Mouse (Mus musculus) limb, embryonic 14.5 days (tissue): ENCODE results near the gene Hoxd9. TPM values are rescaled to one million over a fixed set of nuclear protein-coding genes. Genes with fewer than 3 reads are reported as not detected.
A peak's percentile ranks its signal among the peaks of the same experiment; 100 is the strongest.

Experiments
- ATAC-seq: fragments of 200-750 bp; cut with Nextera tagmentation; 2 replicates; pipeline ENCODE4 v1.8.0; 2017; ENCODE audit warnings: low read depth, moderate number of reproducible peaks, moderate TSS enrichment; ENCODE audit not compliant: low FRiP score
- DNase-seq: peaks from one replicate; pipeline ENCODE4 v3.0.0-alpha.2; 2015; ENCODE audit warnings: low spot score
- H3K27ac ChIP-seq: fragments of 300-500 bp; sonication (generic); replicated peaks from 2 replicates; pipeline ENCODE4 v1.5.1; 2014; ENCODE audit warnings: low read depth, mild to moderate bottlenecking, low read length, moderate library complexity, mixed read lengths
- H3K27me3 ChIP-seq: fragments of 300-500 bp; sonication (generic); 2 replicates; pipeline ENCODE4 v1.6.1; 2014; ENCODE audit warnings: low read length, mixed read lengths; ENCODE audit not compliant: control insufficient read depth, insufficient read depth
- H3K36me3 ChIP-seq: fragments of 300-500 bp; sonication (generic); 2 replicates; pipeline ENCODE4 v1.6.1; 2014; ENCODE audit warnings: mild to moderate bottlenecking, low read length, moderate library complexity, mixed read lengths; ENCODE audit not compliant: control insufficient read depth, insufficient read depth
- H3K4me1 ChIP-seq: fragments of 300-500 bp; sonication (generic); 2 replicates; pipeline ENCODE4 v1.6.1; 2014; ENCODE audit warnings: antibody characterized with exemption, low read length, mixed read lengths; ENCODE audit not compliant: control insufficient read depth, insufficient read depth
- H3K4me2 ChIP-seq: fragments of 300-500 bp; sonication (generic); replicated peaks from 2 replicates; pipeline ENCODE4 v1.6.1; 2014; ENCODE audit warnings: low read depth, mild to moderate bottlenecking, low read length, moderate library complexity; ENCODE audit not compliant: severe bottlenecking
- H3K4me3 ChIP-seq: fragments of 300-500 bp; sonication (generic); replicated peaks from 2 replicates; pipeline ENCODE4 v1.5.1; 2014; ENCODE audit warnings: low read length
- H3K9ac ChIP-seq: fragments of 300-500 bp; sonication (generic); 2 replicates; pipeline ENCODE4 v1.6.1; 2014; ENCODE audit warnings: mild to moderate bottlenecking, low read depth, low read length, moderate library complexity; ENCODE audit not compliant: severe bottlenecking
- H3K9me3 ChIP-seq: fragments of 300-500 bp; sonication (generic); 2 replicates; pipeline ENCODE4 v1.6.1; 2016; ENCODE audit warnings: low read length; ENCODE audit not compliant: control insufficient read depth
- POLR2A ChIP-seq: fragments of 200-500 bp; IDR thresholded peaks from 2 replicates; pipeline ENCODE4 v1.8.0; 2012; ENCODE audit warnings: inconsistent platforms, mild to moderate bottlenecking, moderate library complexity, borderline replicate concordance; ENCODE audit not compliant: insufficient read depth, insufficient read length; ENCODE audit errors: extremely low read depth
- WGBS: fragments of 180-500 bp; shearing (Covaris S2); extraction: QIAGEN DNeasy Blood & Tissue Kit; methylation state at CpG from one replicate; pipeline ENCODE4 v1.1.7; 2014; 5-methylcytosine and 5-hydroxymethylcytosine counted together
- polyA plus RNA-seq, 2 experiments: library from polyadenylated mRNA; depleted of rRNA in 1 of 2; stranded (reverse) in 1 of 2; unstranded in 1 of 2; fragments of >200 nt; fragmentation: Nextera tagmentation in 1 of 2; extraction: Ambion mirVana in 1 of 2; gene quantifications; 2 replicates each; pipeline versions ENCODE4 v1.2.1 to v1.2.3; 2012 to 2014

The Hoxd9 gene
- polyA plus RNA-seq, 2 experiments, result 8.7 to 19.6 TPM

DNA sequence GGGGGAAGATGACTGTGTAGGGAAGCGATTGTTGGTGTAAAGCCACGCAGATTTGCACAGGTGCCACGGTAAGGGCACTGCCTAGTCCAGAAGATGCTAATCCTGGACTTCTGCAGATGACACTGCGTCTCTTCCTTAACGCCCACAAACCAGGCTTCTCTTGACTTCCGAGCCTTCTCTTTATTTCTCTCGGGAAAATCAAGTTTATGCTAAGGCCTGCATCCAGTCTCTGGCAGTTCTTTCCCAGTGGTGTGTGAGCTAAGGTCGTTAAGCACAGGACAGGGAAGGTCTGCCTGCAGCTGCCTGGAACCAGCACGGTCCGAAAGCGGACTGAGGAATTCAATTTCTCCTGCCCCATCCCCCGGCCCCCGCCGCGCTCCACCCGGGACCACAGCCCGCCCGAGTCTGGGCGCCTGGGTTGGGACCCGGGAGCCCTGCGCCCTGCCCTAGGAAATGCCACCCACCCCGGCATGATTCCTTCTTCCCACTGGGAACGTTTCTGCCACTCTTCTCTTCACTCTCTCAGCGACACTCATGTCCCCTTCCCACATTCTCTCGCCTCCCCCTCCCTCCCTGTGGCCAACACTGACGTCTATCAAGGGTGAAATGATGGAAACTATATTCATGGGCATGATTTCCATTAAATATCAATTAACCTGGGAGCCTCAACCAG lies 6.3 kb downstream of the Hoxd9 start:
- ATAC-seq, result no peak
- Histone ChIP-seq H3K27me3 (peaks cover 84% of the 10 kb centered on the region), H3K4me1 (peaks cover 9% of the 10 kb centered on the region), H3K27ac (no peak overlapping the region), H3K4me2 (peak overlapping the region; percentile 78), H3K9ac (no peak overlapping the region), H3K9me3 (no peaks in the 10 kb centered on the region), H3K36me3 (no peaks in the 10 kb centered on the region), H3K4me3 (peak overlapping the region; percentile 53)
- 5% methylated on average over 26 of the region's 26 CpGs for WGBS
- no peak for TF ChIP-seq POLR2A
- no peak for DNase-seq

DNA sequence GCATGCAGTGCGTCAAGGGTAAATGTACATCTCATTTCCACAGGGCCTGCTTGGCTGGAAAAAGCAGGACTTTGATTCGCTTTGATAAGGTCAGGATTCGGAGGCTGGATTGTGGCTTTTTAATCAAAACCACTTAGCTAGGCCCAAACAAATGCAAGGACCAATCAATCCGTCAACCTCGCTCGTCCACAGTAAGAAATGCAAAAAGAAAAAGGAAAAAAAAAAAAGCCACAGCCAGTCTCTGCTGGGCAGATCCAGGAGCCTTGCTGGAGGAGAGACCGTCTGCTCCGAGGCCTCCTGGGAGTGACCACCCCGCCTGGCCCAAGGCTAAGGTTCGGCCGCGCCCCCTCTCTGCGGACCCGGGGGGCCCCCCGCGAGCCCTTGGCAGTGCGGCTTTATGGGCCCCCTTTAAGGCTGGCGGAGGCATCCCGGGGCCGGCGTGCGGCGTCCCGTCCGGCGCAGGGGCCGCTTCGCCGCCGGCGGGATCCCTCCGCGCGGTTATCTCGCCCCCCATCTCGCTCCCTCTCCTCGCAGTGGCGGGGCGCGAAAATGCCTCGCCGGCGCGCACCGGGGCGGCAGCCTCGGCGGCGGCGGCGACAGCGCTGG lies 7.0 kb downstream of the Hoxd9 start, which contains the start of gene Hoxd8:
Gene Hoxd8 (plus strand): TSS at position 223 of the 606 bp plus-strand sequence.
- Histone ChIP-seq H3K27ac (peak within 1 kb of the TSS; percentile 83), H3K4me1 (peaks cover 5% of the 10 kb centered on the region), H3K4me2 (peak within 1 kb of the TSS; percentile 78), H3K4me3 (peak within 1 kb of the TSS; percentile 53), H3K9me3 (no peaks in the 10 kb centered on the region), H3K27me3 (peaks cover 85% of the 10 kb centered on the region), H3K9ac (peak within 1 kb of the TSS; percentile 73), H3K36me3 (no peaks in the 10 kb centered on the region)
- peak; percentile 15; the same call in 1 of the 2 replicates for ATAC-seq
- 2% methylated on average over 22 of the region's 52 CpGs for WGBS
- no peak for TF ChIP-seq POLR2A
- no peak for DNase-seq

DNA sequence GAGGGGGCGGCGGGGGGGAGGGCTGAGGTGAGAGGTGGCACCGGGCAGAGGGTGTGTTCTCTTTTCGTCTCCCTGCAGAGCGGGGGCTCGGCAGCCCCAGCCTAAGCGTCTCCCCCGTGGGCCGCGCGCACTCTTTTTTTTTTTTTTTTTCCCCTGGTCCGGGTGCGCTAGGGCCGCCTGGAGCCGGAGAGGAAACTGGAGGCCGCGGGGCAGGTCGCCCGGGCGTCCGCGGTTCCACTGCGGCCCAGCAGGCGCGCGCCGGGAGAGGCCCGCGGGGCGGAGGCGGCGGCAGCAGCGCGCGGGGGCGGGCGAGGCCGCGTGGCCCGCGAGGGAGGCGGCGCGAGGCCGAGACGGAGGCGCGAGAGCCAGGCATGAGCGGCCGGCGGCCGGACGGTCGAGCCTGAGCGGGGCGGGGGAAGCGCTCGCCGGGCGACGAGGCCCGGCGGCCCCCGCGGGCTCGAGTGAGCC lies 7.5 kb downstream of the Hoxd9 start:
- Histone ChIP-seq H3K4me2 (peak overlapping the region; percentile 78), H3K36me3 (no peaks in the 10 kb centered on the region), H3K27ac (peak overlapping the region; percentile 83), H3K9me3 (no peaks in the 10 kb centered on the region), H3K27me3 (peaks cover 85% of the 10 kb centered on the region), H3K4me3 (peak overlapping the region; percentile 53), H3K4me1 (peaks cover 3% of the 10 kb centered on the region; the same call in 1 of the 2 replicates), H3K9ac (peak overlapping the region; percentile 73)
- ATAC-seq, result peak; percentile 16
- under 1% methylated on average over 21 of the region's 66 CpGs for WGBS
- DNase-seq, result no peak
- no peak for TF ChIP-seq POLR2A

DNA sequence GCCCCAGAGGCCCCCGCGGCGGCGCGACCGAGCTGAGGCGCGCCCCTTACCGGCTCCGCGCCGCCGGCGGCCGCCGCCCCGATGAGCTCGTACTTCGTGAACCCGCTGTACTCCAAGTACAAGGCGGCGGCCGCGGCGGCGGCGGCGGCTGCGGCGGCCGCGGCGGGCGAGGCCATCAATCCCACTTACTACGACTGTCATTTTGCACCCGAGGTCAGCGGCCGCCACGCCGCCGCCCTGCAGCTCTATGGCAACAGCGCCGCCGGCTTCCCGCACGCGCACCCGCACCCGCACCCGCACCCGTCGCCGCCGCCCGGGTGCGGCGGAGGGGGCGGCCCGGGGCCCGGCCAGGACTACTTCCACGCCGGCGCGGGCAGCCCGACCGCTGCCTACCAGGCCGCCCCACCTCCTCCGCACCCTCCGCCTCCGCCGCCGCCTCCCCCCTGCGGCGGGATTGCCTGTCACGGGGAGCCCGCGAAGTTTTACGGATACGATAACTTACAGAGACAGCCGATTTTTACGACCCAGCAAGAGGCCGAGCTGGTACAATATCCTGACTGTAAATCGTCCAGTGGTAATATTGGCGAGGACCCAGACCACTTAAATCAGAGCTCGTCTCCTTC lies 8.1 kb downstream of the Hoxd9 start:
- TF ChIP-seq POLR2A, result no peak
- peak overlapping the region; percentile 83 for H3K27ac ChIP-seq
- peak; percentile 10; the same call in 1 of the 2 replicates for ATAC-seq

DNA sequence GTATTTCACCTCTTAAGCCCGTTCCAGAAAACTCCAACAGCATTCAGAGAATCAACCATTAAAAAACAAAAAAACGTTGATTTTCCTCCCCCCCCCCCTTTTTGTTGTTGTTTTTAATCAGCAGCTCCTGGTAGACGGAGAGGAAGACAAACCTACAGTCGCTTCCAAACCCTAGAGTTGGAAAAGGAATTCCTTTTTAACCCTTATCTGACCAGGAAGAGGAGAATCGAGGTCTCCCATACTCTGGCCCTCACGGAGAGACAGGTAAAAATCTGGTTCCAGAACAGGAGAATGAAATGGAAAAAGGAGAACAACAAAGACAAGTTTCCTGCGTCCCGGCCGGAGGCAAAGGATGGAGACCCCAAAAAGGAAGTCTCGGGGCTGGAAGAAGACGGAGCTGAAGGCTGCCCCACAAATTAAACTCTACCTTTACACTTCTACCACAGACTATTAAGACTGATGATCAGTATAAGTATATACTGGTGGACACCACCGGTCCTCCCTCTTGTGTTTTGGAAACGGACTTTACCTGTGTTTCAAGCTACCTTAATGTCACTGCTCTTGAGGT lies 8.9 kb downstream of the Hoxd9 start:
- Histone ChIP-seq H3K9me3 (no peaks in the 10 kb centered on the region), H3K27ac (no peak overlapping the region), H3K36me3 (no peaks in the 10 kb centered on the region), H3K27me3 (peaks cover 84% of the 10 kb centered on the region), H3K4me2 (peak overlapping the region; percentile 78), H3K9ac (peak overlapping the region; percentile 73), H3K4me1 (peaks cover 3% of the 10 kb centered on the region; the same call in 1 of the 2 replicates), H3K4me3 (peak overlapping the region; percentile 53)
- ATAC-seq (no peak), DNase-seq (no peak)
- TF ChIP-seq POLR2A, result no peak
- 2% methylated on average over 13 of the region's 13 CpGs for WGBS

More for the DNA sequence above, 8.1 kb downstream of the Hoxd9 start:
- peaks cover 85% of the 10 kb centered on the region for H3K27me3 ChIP-seq
- WGBS, result under 1% methylated on average over 22 of the region's 85 CpGs
- no peaks in the 10 kb centered on the region for H3K36me3 ChIP-seq
- peak overlapping the region; percentile 78 for H3K4me2 ChIP-seq
- H3K4me1 ChIP-seq, result peaks cover 3% of the 10 kb centered on the region; the same call in 1 of the 2 replicates
- peak overlapping the region; percentile 73 for H3K9ac ChIP-seq
- H3K4me3 ChIP-seq, result peak overlapping the region; percentile 53
- no peaks in the 10 kb centered on the region for H3K9me3 ChIP-seq
- DNase-seq, result no peak
